Mouse (Mus musculus) ES-E14 (cell line): Measurements from ENCODE around the gene Exoc5.
"Not testable (repeated sequence)": the region's sequence is repeated elsewhere in the genome, so short reads cannot be mapped to it uniquely, and the experiment has no call there.

Experiments
- CHD2 ChIP-seq: IDR thresholded peaks from 2 replicates; pipeline ENCODE4 v1.6.1; 2014; ENCODE audit warnings: mild to moderate bottlenecking, low read depth, low read length, inconsistent platforms
- MAFK ChIP-seq: IDR thresholded peaks from 2 replicates; pipeline ENCODE4 v1.6.1; 2014; ENCODE audit warnings: mild to moderate bottlenecking, low read depth, low read length, inconsistent platforms; ENCODE audit not compliant: insufficient read depth
- ZC3H11A ChIP-seq: IDR thresholded peaks from 2 replicates; pipeline ENCODE4 v1.6.1; 2012; ENCODE audit warnings: low read depth, mild to moderate bottlenecking, inconsistent platforms, low read length, borderline replicate concordance
- ZNF384 ChIP-seq: IDR thresholded peaks from 2 replicates; pipeline ENCODE4 v1.6.1; 2012; ENCODE audit warnings: low read depth, low read length, inconsistent platforms

DNA sequence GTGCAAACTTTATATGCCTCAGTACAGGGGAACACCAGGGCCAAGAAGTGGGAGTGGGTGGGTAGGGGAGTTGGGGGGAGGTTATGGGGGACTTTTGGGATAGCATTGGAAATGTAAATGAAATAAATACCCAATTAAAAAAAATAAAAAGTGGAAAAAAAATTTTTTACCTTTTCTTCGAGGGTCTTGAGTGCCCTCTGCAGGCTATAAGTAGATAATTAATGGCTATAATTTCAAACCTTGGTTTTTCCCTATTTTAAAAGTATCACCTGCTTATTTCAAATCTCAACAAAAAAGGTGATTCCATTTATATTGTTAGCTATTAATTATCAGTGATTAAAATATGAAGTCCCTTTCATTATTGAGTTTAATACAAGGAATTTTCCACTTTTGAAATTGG lies 25.3 kb upstream of the Exoc5 start:
- TF ChIP-seq CHD2, ZC3H11A, ZNF384, MAFK: not testable (repeated sequence)
